In the genomic region with DNA sequence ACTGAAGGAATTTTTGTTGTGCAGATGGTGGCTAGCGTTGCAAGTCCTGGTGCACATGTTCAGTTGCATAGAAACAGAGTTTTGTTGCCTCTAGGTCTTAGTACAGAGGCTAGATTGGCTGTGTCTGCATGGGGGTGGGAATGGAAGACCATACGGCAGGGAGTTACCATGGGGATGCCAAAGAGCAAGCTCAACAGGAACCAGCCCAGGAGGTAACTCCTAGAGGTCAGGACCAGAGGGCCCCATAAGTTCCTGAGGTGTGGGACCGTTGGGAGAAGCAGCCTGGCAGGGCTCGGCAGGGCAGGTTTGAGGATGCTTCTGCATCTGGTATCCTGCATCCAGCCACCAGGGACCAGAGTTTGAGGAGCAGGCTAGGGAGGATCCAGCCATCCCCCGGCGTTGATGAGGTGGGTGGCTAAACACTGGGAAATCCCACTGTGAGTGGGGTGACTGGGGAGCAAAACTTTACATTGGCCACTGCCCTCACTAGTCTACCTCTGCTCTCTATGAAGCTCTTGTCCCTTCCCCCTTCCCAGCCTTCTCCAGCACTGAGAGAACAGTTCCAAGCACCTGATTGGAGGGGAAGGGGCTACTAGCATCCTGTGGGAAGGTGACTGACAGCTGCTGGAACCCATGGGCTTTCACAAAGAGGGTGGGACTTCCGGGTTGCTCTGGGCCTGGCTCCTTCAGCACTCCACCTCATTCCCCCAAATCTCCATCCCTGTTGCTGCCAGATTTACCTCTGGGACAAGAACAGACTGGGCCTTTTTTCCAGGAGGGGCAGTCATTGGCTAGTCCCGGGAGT, we compare ENCODE assay signal across 9 mouse cellular contexts. TPM values are rescaled to one million over a fixed set of nuclear protein-coding genes. Genes with fewer than 3 reads are reported as not detected.
A peak's percentile ranks its signal among the peaks of the same experiment; 100 is the strongest.
DNase-seq lines count a peak whose midpoint lies in the region; ATAC-seq lines count a peak whose summit lies in the region.
"Had no signal": no experiment of that assay in that cellular context is flagged by ENCODE, and none has a peak within 500 bp of the region (broad histone marks: within the 10 kb centered on the region; RNA-seq: fewer than 3 reads in every experiment).

No protein-coding gene starts in this region.

- no peaks in the 10 kb centered on the region for H3K9me3 ChIP-seq in heart, embryonic 13.5 days
- no peaks in the 10 kb centered on the region for H3K9me3 ChIP-seq in stomach, embryonic 16.5 days (replicated peaks; ENCODE audit: control insufficient read depth, low read length)

- H3K4me3 ChIP-seq in heart, embryonic 13.5 days = peak overlapping the region; percentile 84
- H3K4me3 ChIP-seq in macrophage (ENCODE audit: inconsistent target) = peak overlapping the region; percentile 79
- peak overlapping the region; percentile 87 for H3K4me3 ChIP-seq in stomach, embryonic 16.5 days (replicated peaks; ENCODE audit: low read length)

- H3K4me2 ChIP-seq in heart, embryonic 13.5 days = peak overlapping the region; percentile 100
- peak overlapping the region; percentile 69 for H3K4me2 ChIP-seq in stomach, embryonic 16.5 days (ENCODE audit: low read depth, low read length)

- H3K79me2 ChIP-seq in macrophage (ENCODE audit: inconsistent target) = peaks cover 26% of the 10 kb centered on the region

- peak; percentile 30 for DNase-seq in kidney, adult 9 months
- no peak for DNase-seq in kidney, adult 18-20 months
- DNase-seq in brain, embryonic 18.5 days (ENCODE audit: low read depth, low spot score) = peak; percentile 74
- DNase-seq in layer of hippocampus, adult 8-10 months (ENCODE audit: low spot score in 2 of 2) = peak; percentile 53 to 61
- no peak for DNase-seq in ovary, postnatal 14 days (ENCODE audit: low spot score)

- peaks cover 29% of the 10 kb centered on the region for H3K4me1 ChIP-seq in heart, embryonic 13.5 days
- H3K4me1 ChIP-seq in stomach, embryonic 16.5 days (ENCODE audit: control insufficient read depth, insufficient read depth, low read length) = peaks cover 13% of the 10 kb centered on the region

- H3K36me3 ChIP-seq in heart, embryonic 13.5 days = peaks cover 38% of the 10 kb centered on the region
- 0 out of 2 replicates have a peak, but pooled peaks cover 4% of the 10 kb centered on the region for H3K36me3 ChIP-seq in macrophage (ENCODE audit: inconsistent target)
- peaks cover 13% of the 10 kb centered on the region; the same call in 1 of the 2 replicates for H3K36me3 ChIP-seq in stomach, embryonic 16.5 days (ENCODE audit: control insufficient read depth, insufficient read depth, low read length)

- peak overlapping the region; percentile 94 for H3K9ac ChIP-seq in heart, embryonic 13.5 days
- H3K9ac ChIP-seq in stomach, embryonic 16.5 days (ENCODE audit: low read length) = peak overlapping the region; percentile 90

- no peaks in the 10 kb centered on the region for H3K27me3 ChIP-seq in heart, embryonic 13.5 days (replicated peaks)
- H3K27me3 ChIP-seq in stomach, embryonic 16.5 days (ENCODE audit: control insufficient read depth, insufficient read depth, low read length) = no peaks in the 10 kb centered on the region

- ATAC-seq in heart, embryonic 13.5 days (ENCODE audit: extremely low read depth, insufficient number of reproducible peaks, low FRiP score, low TSS enrichment) = no peak
- ATAC-seq in stomach, embryonic 16.5 days (ENCODE audit: insufficient read depth, low FRiP score) = no peak

- 6% methylated on average over 8 of the region's 8 CpGs for WGBS in heart, embryonic 13.5 days
- WGBS in macrophage (ENCODE audit: missing documents) = 52% methylated on average over 8 of the region's 8 CpGs
- WGBS in stomach, embryonic 16.5 days = 8% methylated on average over 8 of the region's 8 CpGs

- peak overlapping the region; percentile 70; the same call in 1 of the 2 replicates for H3K27ac ChIP-seq in heart, embryonic 13.5 days (replicated peaks)
- H3K27ac ChIP-seq in macrophage = no peak overlapping the region
- H3K27ac ChIP-seq in stomach, embryonic 16.5 days (ENCODE audit: low read length) = no peak overlapping the region

RNA-seq across cellular contexts. Expression of gene Hdgfl2, which starts 1.5 kb away (rescaled TPM):
- 75.0 and 89.0 TPM in 2 replicates for polyA plus RNA-seq in heart, embryonic 13.5 days (2015; fragmentation: Nextera tagmentation; extraction: Ambion mirVana)
- total RNA-seq in layer of hippocampus, adult 8-10 months (2022) = 100 to 1,000 TPM; 112 to 127 (median 115) TPM
- total RNA-seq in macrophage (2018; cell fraction: chromatin; rRNA removed) = 100 to 1,000 TPM in 22 of 26 experiments, 10 to 100 TPM in 4; 60.0 to 238 (median 168) TPM
- total RNA-seq in macrophage (2018; cell fraction: cytosol; rRNA removed) = 10 to 100 TPM; 15.6 to 29.6 (median 21.2) TPM
- 100 to 1,000 TPM in 4 of 26 experiments, 10 to 100 TPM in 22; 23.6 to 138 (median 58.0) TPM for total RNA-seq in macrophage (2018; cell fraction: nucleus; rRNA removed)
- polyA plus RNA-seq in macrophage (2018) = 26.3 to 28.1 TPM (median 28.1 TPM) in 3 replicates
- 77.3 and 80.1 TPM in 2 replicates for polyA plus RNA-seq in stomach, embryonic 16.5 days (2015; fragmentation: Nextera tagmentation; extraction: Ambion mirVana)

RNA-seq across cellular contexts. Expression of gene Ubxn6, which starts 6.2 kb away (rescaled TPM):
- 37.8 and 44.2 TPM in 2 replicates for polyA plus RNA-seq in heart, embryonic 13.5 days (2015; fragmentation: Nextera tagmentation; extraction: Ambion mirVana)
- total RNA-seq in layer of hippocampus, adult 8-10 months (2022) = 10 to 100 TPM; 76.5 to 96.6 (median 88.0) TPM
- 10 to 100 TPM; 24.4 to 88.3 (median 51.3) TPM for total RNA-seq in macrophage (2018; cell fraction: chromatin; rRNA removed)
- 10 to 100 TPM; 25.7 to 48.8 (median 31.2) TPM for total RNA-seq in macrophage (2018; cell fraction: cytosol; rRNA removed)
- total RNA-seq in macrophage (2018; cell fraction: nucleus; rRNA removed) = 10 to 100 TPM; 17.0 to 58.2 (median 27.0) TPM
- 28.9 to 74.4 TPM (median 41.1 TPM) in 3 replicates for polyA plus RNA-seq in macrophage (2018)
- polyA plus RNA-seq in stomach, embryonic 16.5 days (2015; fragmentation: Nextera tagmentation; extraction: Ambion mirVana) = 39.4 and 42.1 TPM in 2 replicates

RNA-seq across cellular contexts. Expression of gene Plin4, which starts 28.6 kb away (rescaled TPM):
- polyA plus RNA-seq in heart, embryonic 13.5 days (2015; fragmentation: Nextera tagmentation; extraction: Ambion mirVana) = 0.05 and 0.07 TPM in 2 replicates
- total RNA-seq in layer of hippocampus, adult 8-10 months (2022) = 10 to 100 TPM in 2 of 4 experiments, 1 to 10 TPM in 2; 7.7 to 20.5 (median 12.2) TPM
- under 1 TPM in 1 of 26 experiments, not detected in 25; 0.16 TPM for total RNA-seq in macrophage (2018; cell fraction: chromatin; rRNA removed)
- not detected for total RNA-seq in macrophage (2018; cell fraction: cytosol; rRNA removed)
- total RNA-seq in macrophage (2018; cell fraction: nucleus; rRNA removed) = under 1 TPM in 1 of 26 experiments, not detected in 25; 0.10 TPM
- polyA plus RNA-seq in macrophage (2018) = not detected in 3 replicates
- polyA plus RNA-seq in stomach, embryonic 16.5 days (2015; fragmentation: Nextera tagmentation; extraction: Ambion mirVana) = 0.80 and 0.90 TPM in 2 replicates
- total RNA-seq: common myeloid progenitor, adult 5-6 weeks had no signal

RNA-seq across cellular contexts. Expression of gene Plin5, which starts 36.4 kb away (rescaled TPM):
- 0.19 and 0.47 TPM in 2 replicates for polyA plus RNA-seq in heart, embryonic 13.5 days (2015; fragmentation: Nextera tagmentation; extraction: Ambion mirVana)
- total RNA-seq in layer of hippocampus, adult 8-10 months (2022) = under 1 TPM; 0.53 to 0.80 (median 0.66) TPM
- not detected for total RNA-seq in macrophage (2018; cell fraction: chromatin; rRNA removed)
- total RNA-seq in macrophage (2018; cell fraction: cytosol; rRNA removed) = not detected
- not detected for total RNA-seq in macrophage (2018; cell fraction: nucleus; rRNA removed)
- not detected in 3 replicates for polyA plus RNA-seq in macrophage (2018)
- 0.62 and 1.2 TPM in 2 replicates for polyA plus RNA-seq in stomach, embryonic 16.5 days (2015; fragmentation: Nextera tagmentation; extraction: Ambion mirVana)
- total RNA-seq: common myeloid progenitor, adult 5-6 weeks had no signal

RNA-seq across cellular contexts. Expression of gene Chaf1a, which starts 40.7 kb away (rescaled TPM):
- polyA plus RNA-seq in heart, embryonic 13.5 days (2015; fragmentation: Nextera tagmentation; extraction: Ambion mirVana) = 14.1 and 14.2 TPM in 2 replicates
- 1 to 10 TPM; 2.5 to 3.5 (median 2.7) TPM for total RNA-seq in layer of hippocampus, adult 8-10 months (2022)
- 10 to 100 TPM in 3 of 26 experiments, 1 to 10 TPM in 23; 1.3 to 12.4 (median 5.2) TPM for total RNA-seq in macrophage (2018; cell fraction: chromatin; rRNA removed)
- total RNA-seq in macrophage (2018; cell fraction: cytosol; rRNA removed) = 1 to 10 TPM; 1.3 to 6.7 (median 3.3) TPM
- 10 to 100 TPM in 2 of 26 experiments, 1 to 10 TPM in 24; 1.6 to 28.4 (median 4.3) TPM for total RNA-seq in macrophage (2018; cell fraction: nucleus; rRNA removed)
- polyA plus RNA-seq in macrophage (2018) = 2.5 to 17.1 TPM (median 6.2 TPM) in 3 replicates
- polyA plus RNA-seq in stomach, embryonic 16.5 days (2015; fragmentation: Nextera tagmentation; extraction: Ambion mirVana) = 16.3 and 17.8 TPM in 2 replicates

Comparison
In these comparisons a context has a peak if more than half of its experiments do, and no peak if none do; other contexts are left out.
1. DNase-seq: peak in kidney, adult 9 months (single experiment), brain, embryonic 18.5 days (single experiment) and layer of hippocampus, adult 8-10 months (2 of 2); none in kidney, adult 18-20 months (single experiment) and ovary, postnatal 14 days (single experiment).
2. Peak in every context shown above with its lines, with median percentiles within 50 percentile points of each other: H3K4me3 ChIP-seq.